Mouse (Mus musculus): ENCODE data around the gene Adsl. TPM values are rescaled to one million over a fixed set of nuclear protein-coding genes. Genes with fewer than 3 reads are reported as not detected.
"Not testable (repeated sequence)": the region's sequence is repeated elsewhere in the genome, so short reads cannot be mapped to it uniquely, and the experiment has no call there.

Adsl gene
- total RNA-seq (2021): 100 to 1,000 TPM; 157 to 182 TPM
- long read RNA-seq, experiment 1, transcript Adsl-201 (13 exons, 3,711 nt): major isoform, 238 of 273 reads
- long read RNA-seq, experiment 1, partial matches to known transcripts: 18 of 273 reads
- long read RNA-seq, experiment 1, other reads (novel, unspliced or antisense): 17 of 273 reads
- long read RNA-seq, experiment 2, transcript Adsl-201 (13 exons, 3,711 nt): major isoform, 275 of 301 reads
- long read RNA-seq, experiment 2, partial matches to known transcripts: 14 of 301 reads
- long read RNA-seq, experiment 2, other reads (novel, unspliced or antisense): 12 of 301 reads

DNA sequence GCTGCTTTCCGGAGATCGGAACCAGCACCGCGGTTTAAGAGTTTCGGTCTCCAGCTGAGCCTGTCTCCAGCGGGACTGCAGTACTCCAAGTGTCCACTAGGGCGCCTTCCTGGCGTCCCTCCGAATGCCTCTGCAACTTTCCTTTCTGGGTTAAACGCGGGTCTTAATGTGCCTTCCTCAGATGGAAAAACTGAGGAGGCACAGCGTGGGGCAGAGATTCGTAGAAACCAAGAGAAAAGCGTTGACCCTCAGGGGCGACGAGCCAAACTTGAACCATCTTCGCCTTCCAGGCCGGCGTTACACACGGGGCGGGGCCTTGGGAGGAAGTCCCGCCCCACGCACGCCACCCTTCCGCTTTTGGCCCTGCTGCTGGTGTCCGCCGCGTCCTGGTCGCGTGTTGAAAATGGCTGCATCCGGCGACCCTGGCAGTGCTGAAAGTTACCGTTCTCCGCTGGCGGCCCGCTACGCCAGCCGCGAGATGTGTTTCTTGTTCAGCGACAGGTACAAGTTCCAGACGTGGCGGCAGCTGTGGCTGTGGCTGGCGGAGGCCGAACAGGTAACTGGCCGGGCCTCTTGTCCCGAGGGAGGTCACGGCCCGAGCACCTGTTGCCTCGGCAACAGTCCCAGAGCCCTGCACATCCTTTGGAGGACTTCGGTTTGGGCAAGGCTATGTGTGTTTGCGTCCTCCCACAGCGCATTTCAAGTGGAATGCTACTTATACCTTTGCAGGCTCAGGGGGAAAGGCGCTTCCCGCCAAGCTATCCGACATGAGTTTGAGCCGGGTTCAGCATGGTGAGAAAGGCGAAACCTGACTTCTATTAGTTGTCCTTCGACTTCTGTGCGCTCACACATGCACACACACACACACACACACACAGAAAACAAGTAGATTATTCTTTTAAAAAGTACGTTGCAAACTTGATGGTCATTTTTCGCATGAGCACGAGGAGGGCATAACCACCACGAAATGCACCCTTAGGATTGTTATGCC, at the start of gene Adsl:
TSS of gene Adsl (plus strand) at position 346 of the 991 bp plus-strand sequence.
- peak; percentile 89 for DNase-seq

DNA sequence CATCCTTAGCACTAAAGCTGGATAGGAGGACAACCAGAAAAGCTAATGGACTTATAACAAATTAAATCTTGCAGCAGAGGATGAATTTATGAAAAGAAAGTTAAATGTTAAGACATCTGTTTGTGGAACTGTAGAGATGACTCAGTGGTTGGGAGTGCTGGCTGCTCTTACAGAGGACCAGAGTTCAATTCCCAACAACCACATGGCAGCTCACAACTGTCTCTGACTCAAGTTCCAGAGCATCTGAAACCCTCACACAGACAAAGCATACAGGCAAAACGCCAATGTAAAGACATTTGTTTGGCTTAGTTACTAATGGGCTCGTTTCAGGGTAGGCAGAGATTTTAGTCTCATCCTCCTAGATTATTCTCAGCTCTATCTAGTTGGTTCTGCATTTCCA, 48.5 kb upstream of the Adsl start:
- DNase-seq: no peak

DNA sequence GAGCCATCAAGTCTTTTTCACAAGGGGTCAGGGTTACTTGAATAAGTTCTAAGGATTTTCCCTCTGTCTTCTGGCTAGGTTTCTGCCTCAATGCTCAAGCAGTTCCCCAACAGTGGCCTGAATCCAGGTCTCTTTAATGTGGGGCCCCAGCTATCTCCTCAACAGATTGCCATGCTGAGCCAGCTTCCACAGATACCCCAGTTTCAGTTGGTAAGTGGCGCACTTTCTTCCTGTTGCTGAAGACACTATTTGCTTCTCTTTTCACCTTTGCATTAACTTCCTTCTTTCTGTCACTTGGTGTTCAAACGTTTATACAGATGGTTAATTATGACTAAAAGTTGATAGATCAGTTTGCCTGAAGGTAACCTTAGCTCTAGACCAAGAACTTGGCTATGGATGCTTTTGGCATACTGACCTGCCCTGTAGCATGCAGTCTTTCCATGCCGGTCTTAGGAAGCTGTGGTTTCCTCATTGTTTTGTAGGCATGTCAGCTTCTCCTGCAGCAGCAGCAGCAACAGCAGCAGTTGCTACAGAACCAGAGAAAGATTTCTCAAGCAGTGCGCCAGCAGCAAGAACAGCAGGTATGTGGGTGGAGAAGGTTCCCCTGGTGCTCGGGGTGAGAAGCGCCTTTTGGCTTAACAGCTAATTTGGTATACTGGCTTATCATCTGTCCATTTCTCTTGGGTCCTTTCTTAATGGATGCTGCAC, 46.3 kb upstream of the Adsl start:
- DNase-seq: no peak

DNA sequence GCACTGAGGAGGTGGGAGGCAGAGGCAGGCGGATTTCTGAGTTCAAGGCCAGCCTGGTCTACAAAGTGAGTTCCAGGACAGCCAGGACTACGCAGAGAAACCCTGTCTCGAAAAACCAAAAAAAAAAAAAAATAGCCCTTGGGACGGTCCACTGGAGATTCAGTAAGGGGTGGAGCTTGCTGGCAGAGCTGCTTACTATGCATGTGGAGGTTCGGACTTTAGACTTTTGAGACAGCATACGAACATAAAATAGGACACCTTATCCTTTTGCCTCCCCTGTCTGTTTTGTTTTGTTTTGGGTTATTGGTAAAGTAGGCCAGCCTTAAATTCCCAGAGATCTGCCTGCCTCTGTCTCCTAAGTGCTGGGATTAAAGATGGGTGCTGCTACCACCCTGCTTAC, 43.5 kb upstream of the Adsl start:
- not testable (repeated sequence) for DNase-seq

DNA sequence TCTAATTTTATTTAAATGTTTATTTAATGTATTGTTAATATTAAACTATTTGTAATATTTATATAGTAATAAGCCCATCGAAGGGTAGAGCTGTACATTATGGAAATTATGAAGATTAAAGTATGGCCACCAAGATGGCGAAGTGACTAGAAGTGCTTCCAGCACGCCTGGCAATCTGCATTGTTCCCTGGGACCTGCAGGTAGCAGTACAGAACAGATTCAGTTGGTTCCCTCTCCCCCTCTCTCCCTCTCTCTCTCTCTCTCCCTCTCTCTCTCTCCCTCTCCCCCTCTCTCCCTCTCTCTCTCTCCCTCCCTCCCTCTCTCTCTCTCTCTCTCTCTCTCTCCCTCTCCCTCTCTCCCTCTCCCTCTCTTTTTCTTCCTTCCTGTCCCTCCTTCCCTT, 38.1 kb upstream of the Adsl start:
- DNase-seq: no peak

DNA sequence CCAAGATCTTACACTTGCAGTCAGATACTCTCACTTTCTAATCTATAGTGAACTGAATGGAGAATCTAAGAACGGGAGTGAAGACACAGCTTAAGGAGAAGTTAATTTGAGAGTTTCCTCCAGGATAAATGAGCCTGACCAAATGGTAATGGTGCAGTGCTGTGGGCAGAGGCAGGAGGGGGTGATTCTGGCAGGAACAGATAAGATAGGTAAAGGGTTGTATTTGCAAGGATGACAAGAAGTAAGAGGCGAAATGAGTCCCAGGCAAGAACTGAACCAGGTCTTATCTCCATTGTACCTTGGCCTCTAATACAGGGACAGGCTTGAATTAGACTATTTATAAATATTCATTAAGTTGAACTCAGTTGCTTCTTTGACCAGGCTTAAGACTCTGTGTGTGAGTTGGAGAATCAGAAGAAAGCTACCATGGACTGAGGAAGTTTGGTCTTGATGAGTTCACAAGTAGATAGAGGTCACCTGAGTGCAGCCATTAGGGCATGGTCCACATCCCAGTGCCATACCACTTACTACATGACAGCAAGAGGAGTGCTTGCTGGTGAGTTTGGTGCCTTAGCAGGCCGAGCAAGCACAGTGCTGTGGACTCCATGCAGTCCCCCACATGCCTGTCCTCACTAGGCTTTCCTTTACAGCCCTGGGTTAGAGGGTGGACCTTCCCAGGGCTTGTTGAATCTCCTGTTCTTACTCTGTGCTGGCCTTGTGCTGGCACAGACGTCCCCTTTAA, 37.3 kb upstream of the Adsl start:
- no peak for DNase-seq

DNA sequence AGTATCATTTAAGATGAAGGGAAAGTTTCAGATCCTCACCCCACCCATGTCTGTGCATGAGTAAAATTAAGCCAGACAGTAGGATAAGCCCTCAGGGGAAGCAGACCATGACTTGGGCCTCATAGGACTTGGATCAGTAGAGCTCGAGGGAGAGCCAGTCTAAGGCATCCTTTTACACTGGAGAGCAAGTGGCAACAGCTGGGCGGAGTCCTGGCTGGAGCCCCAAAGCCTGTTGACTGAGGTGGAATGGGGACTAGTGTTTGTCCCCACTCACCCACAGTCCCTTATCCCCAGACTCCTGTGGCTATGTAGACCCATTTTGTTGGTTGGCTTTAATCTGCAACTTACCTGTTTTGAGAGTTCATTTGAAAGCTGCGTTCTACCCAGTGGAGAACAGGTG, 36.1 kb upstream of the Adsl start:
- no peak for DNase-seq

DNA sequence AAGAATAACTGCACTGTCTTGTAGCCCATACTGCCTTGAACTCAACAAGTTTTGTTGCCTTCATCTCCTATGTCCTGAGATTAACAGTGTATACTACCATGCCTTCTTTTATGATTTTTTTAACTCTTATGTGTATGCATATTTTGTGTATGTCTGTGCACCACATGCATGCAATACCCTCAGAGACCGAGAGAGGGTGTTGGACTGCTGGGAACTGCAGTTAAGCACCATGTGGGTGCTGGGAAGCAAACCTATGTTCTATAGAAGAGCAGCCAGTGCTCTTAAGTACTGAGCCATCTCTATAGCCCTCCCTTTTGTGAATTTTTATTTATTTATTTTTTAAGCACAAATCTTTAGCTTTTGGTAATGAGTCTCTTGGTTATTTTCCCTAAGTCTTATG, 34.5 kb upstream of the Adsl start:
- DNase-seq: no peak

DNA sequence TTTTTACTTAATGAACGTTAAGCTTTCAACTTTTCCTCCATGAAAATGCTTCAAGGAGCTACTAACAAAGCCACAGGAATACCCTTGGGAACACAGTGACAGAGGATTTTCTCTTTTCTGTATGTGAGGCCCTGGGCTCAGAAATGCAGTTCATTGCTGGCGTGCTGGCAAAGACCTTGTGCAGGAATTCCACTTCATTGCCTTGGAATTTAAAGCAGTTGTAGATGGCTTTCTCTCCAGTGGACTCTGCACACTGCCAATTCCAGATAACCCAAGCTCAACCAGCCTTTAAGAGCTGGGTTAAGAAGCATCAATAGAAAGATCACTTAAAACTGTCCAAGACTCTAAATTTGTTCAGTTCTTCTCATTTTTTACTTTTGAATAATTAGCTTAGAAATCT, 32.4 kb upstream of the Adsl start:
- no peak for DNase-seq

DNA sequence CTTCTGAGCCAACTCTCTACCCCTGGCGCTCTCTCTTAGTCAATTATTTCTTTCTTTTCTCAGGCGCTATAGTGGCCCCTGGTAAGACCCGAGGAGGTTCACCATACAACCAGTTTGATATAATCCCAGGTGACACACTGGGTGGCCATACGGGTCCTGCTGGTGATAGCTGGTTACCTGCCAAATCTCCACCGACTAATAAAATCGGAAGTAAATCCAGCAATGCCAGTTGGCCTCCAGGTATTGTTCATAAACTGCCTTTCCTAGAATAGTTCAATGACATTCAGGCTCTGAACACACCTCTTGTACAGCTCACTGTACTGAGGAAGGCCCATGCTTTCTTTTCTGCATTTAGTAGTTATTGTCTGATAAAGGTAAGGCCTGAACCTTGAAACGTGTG, 31.7 kb upstream of the Adsl start:
- no peak for DNase-seq

DNA sequence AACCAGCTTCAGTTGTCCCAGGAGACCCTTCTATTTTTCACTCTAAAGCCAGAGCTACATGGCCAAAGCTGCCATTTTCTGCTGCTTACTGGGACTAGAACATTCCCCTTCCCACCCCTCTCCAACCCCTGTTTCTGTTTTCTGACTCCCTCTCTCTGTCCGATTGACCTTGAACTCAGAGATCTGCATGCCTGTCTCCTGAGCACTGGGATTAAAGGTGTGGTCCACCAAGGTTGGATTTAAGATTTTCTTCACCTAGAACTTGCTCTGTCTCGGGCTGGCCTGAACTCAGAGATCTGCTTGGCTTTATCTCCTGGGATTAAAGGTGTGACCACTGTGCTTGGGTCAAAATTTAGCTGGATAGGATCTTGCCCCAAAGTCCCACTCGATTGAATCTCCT, 27.9 kb upstream of the Adsl start:
- no peak for DNase-seq

DNA sequence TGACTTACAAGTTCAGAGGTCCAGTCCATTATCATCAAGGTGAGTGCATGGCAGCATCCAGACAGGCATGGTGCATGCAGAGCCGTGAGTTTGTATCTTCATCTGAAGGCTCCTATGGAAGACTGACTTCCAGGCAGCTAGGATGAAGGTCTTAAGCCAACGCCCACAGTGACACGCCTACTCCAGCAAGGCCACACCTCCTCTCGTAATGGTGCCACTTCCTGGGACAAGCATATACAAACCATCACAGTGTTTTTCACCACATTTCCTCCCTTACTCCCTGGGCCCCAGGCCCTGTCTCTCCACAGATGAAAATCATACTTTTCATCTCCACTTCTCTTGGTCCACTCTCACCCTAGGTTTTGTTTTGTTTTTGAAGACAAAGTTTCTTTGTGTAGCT, 26.5 kb upstream of the Adsl start:
- no peak for DNase-seq

DNA sequence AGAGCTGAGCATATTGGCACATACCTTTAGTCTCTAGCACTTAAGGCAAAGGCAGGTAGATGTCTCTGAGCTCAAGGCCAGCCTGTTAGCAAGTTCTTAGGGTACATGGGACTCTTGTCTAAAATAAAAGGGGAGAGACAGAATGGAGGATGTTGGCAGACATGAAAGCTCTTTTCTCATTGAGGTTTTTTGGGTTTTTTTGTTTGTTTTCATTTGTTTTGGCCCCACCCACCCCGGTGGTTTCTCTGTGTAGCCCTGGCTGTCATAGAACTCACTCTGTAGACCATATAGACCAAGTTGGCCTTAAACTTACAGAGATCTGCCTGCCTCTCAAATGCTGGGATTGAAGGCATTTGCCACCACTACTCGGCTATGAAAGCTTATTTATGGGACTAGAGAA, 24.1 kb upstream of the Adsl start:
- no peak for DNase-seq

DNA sequence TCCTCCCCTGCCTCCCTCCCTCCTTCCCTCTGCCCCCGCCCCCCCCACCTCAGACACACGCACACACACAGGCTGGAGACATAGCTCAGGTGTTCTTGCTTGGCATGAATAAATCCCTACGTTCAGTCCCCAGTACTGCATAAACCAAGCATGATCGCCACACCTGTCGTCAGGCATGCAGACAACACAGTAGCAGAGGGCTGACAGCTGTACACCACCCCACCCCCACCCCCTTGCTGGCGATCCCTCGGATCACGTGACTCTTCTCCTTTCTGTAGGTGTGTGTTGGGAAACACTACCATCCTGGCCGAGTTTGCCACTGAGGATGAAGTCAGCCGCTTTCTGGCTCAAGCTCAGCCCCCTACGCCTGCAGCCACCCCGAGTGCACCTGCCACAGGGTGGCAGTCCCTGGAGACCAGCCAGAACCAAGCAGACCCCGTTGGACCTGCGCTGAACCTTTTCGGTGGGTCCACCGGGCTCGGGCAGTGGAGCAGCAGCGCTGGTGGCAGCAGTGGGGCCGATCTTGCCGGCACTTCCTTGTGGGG, 19.4 kb upstream of the Adsl start:
- DNase-seq: no peak

DNA sequence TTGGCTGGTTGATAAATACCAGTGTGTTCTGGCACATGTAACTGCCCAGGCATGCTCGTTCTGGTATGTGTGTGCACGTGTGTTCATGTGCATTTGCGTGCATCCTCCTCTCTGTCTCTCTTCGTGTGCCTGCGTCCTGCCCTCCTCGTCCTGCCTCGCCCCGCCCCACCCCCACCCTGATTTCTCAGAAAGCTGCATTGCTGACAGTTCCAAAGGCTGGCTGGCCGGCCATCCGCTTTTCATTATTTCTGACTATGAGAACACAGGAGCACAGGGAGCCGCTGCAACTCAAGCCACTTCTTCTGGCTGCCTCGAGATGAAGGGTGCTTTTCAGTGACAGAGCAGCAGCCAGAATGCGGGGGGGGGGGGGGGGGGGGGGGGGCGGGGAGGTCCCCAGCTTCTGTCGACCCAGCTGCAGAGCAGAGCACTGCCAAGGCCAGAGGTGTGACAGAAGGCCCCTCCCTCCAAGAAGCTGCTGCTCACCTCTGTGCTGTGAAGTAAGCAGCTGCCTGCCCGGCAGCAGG, 18.2 kb upstream of the Adsl start:
- no peak for DNase-seq

DNA sequence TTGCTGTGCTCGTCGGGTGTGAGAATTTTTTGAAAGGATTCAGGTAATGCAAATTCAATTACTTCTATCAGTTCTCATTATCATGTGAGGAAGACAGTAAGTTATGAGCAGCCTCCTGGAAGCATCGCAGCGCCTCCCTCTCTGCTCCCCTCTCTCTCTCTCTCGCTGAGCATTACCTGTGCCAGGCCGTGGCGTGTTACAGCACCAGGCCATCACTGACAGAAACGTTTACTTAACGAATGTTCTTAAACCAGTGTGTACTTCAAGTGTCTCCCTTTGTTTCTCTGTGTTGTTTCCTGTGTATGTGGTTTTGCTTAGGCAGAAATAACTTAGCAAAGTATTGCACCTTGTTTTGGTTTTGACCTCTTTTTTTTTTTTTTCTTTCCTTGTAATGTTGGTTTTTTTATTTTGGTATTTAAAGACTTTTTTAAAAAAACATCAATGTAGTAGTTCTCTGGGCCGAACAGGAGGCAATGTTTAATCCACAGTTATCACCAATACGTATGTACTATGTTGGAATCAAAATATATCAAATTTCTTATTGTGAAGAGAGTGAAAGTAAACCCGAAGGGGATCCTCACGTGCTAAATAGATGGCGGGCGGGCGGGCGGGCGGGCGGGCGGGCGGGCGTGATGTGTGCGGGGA, 17.5 kb upstream of the Adsl start:
- DNase-seq: not testable (repeated sequence)

DNA sequence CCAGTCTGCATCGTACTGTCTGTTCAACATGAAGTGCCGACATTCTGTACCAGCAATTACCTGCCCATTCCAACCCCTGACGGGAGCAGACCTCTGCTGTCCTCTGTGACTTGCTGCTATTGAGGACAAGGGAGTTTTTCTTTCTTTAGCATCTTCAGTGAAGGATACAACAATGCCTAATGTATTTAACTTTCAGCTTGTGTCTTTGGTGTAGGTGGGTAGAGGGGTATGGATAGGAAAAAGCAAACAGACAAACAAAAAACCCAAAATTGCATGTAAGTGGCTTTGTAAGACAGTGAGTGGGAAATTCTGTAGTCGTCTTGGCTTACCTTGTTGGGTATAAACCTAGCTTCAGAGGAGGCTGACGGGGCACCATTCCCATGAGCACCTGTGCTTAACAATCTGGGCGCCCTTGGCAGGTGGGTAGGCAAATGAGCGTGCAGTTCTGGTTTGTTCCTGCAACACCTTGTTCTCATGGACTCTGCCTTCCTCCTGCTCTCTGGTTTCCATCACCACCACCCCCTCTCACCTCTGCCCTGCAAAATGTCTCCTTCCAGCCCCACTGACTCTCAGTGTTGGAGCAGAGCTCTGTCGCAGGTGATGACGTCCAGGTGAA, 16.8 kb upstream of the Adsl start:
- DNase-seq: no peak

DNA sequence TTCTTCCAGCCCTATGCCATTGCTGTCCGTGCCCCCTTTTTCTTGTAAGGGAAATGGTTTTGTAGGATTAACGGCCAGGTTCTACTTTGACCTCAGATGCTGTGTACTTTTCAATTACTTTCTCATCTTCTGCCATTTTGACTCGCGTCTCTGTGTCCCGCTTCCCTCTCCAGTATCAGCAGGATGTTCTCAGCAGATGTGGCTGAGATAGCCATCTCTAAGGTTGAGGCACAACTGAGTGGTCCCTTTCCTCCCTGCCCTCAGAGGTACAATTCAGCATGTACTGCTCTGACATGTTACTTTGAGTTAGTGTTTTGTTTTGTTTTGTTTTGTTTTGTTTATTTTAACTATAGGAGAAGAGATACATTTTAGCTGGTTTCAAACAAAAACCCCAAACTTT, 13.4 kb upstream of the Adsl start:
- DNase-seq: no peak

DNA sequence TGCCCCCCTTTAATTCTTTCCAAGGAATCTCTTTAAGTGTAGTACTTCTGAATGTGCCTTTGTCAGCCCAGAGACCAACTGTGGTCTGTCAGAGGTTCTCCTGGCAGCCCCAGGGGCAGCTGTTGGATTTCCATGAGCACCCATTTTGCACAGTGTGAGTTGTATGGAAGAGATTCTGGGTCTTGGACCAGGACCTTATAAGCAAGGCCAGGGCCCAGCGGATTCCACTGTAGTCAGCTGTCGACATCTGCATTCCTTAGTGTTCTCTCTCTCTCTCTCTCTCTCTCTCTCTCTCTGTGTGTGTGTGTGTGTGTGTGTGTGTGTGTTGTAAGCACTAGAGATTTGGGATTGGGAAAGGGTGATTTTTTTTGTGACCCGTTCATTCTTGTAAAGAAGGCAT, 11.6 kb upstream of the Adsl start:
- DNase-seq: peak; percentile 26

DNA sequence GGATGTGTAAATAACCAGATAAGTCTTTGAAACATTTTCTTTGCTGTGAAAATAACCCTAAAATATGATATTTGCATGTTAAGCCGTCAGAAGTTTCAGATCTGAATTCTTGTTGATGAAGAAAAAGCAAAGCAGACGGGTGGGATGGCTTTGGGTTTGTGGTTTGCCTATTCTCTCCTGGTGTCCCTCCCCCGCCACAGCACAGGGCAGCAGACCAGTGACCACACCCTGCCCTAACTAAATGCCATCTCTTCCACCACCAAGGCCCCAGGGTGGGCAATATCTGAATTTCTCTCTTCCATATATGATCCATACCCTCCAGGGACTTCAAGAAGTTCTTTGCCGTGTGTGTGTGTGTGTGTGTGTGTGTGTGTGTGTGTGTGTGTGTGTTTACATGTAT, 9.7 kb upstream of the Adsl start:
- DNase-seq: no peak

DNA sequence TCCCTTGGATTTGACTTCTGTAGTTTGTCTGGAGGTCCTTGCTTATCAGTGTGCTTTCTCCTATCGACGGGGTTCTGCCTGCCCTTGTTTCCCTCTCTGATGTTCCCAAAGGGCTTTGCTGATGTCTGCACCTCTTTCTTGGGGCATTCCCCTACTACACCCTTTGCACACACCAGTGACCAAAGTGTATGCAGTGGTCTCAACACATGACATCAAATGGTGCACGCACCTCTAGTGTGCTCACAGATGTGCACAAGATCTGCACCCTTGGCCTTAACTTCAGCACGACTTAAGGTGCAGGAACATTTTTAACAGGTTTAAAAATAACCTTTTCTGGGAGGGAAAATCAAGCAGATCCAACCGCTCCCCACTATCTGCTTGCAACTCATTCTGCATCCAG, 8.9 kb upstream of the Adsl start:
- no peak for DNase-seq
